Mouse (Mus musculus): Measurements from ENCODE around the gene St6galnac3. TPM values are rescaled to one million over a fixed set of nuclear protein-coding genes. Genes with fewer than 3 reads are reported as not detected.

St6galnac3 gene
- polyA plus RNA-seq, 1 experiment from 2014 or later = 27.2 TPM

GRCm38 (mm10) chr3:153706901-153707300 lies 18.1 kb downstream of the St6galnac3 start:
- H3K27me3 ChIP-seq = no peaks in the 10 kb centered on the region
- peaks cover 12% of the 10 kb centered on the region for H3K4me1 ChIP-seq (replicated peaks)
- H3K9ac ChIP-seq = no peak overlapping the region
- no peaks in the 10 kb centered on the region for H3K9me3 ChIP-seq
- no peak overlapping the region for H3K4me3 ChIP-seq
- H3K4me2 ChIP-seq = no peak overlapping the region
- no peak for ATAC-seq (ENCODE audit: low read depth)
- H3K27ac ChIP-seq (replicated peaks) = no peak overlapping the region
- H3K36me3 ChIP-seq = no peaks in the 10 kb centered on the region
- WGBS = 86% methylated on average over 1 of the region's 1 CpGs

GRCm38 (mm10) chr3:153701752-153702740 lies 22.9 kb downstream of the St6galnac3 start:
- peaks cover 28% of the 10 kb centered on the region for H3K4me1 ChIP-seq (replicated peaks)
- H3K9ac ChIP-seq = no peak overlapping the region
- peak; percentile 59; the same call in 1 of the 2 replicates for ATAC-seq (ENCODE audit: low read depth)

GRCm38 (mm10) chr3:153701172-153701571 lies 23.8 kb downstream of the St6galnac3 start:
- H3K27ac ChIP-seq (replicated peaks) = no peak overlapping the region
- ATAC-seq (ENCODE audit: low read depth) = no peak
- no peaks in the 10 kb centered on the region for H3K9me3 ChIP-seq
- no peaks in the 10 kb centered on the region for H3K27me3 ChIP-seq
- H3K36me3 ChIP-seq = no peaks in the 10 kb centered on the region
- no peak overlapping the region for H3K4me3 ChIP-seq
- H3K4me2 ChIP-seq = no peak overlapping the region
- peaks cover 28% of the 10 kb centered on the region for H3K4me1 ChIP-seq (replicated peaks)
- H3K9ac ChIP-seq = no peak overlapping the region
- WGBS = 75% methylated on average over 7 of the region's 7 CpGs

More at GRCm38 (mm10) chr3:153701752-153702740, 22.9 kb downstream of the St6galnac3 start:
- WGBS = 15% methylated on average over 15 of the region's 15 CpGs
- H3K4me2 ChIP-seq = no peak overlapping the region
- H3K36me3 ChIP-seq = no peaks in the 10 kb centered on the region
- H3K4me3 ChIP-seq = no peak overlapping the region
- no peaks in the 10 kb centered on the region for H3K27me3 ChIP-seq
- peak overlapping the region; percentile 38; the same call in 1 of the 2 replicates for H3K27ac ChIP-seq (replicated peaks)
- H3K9me3 ChIP-seq = no peaks in the 10 kb centered on the region

GRCm38 (mm10) chr3:153699086-153699485 lies 25.9 kb downstream of the St6galnac3 start:
- H3K9ac ChIP-seq = no peak overlapping the region
- no peaks in the 10 kb centered on the region for H3K9me3 ChIP-seq
- no peaks in the 10 kb centered on the region for H3K36me3 ChIP-seq
- 90% methylated on average over 8 of the region's 8 CpGs for WGBS
- no peak overlapping the region for H3K4me2 ChIP-seq
- no peaks in the 10 kb centered on the region for H3K27me3 ChIP-seq
- H3K4me1 ChIP-seq (replicated peaks) = peaks cover 28% of the 10 kb centered on the region
- H3K4me3 ChIP-seq = no peak overlapping the region
- H3K27ac ChIP-seq (replicated peaks) = no peak overlapping the region
- no peak for ATAC-seq (ENCODE audit: low read depth)

- Histone ChIP-seq H3K9ac (no peak overlapping the region), H3K4me1 (replicated peaks) (peaks cover 36% of the 10 kb centered on the region), H3K4me2 (no peak overlapping the region), H3K4me3 (no peak overlapping the region), H3K27ac (replicated peaks) (no peak overlapping the region), H3K36me3 (no peaks in the 10 kb centered on the region), H3K9me3 (no peaks in the 10 kb centered on the region), H3K27me3 (no peaks in the 10 kb centered on the region)
- no peak for ATAC-seq (ENCODE audit: low read depth)
- 47% methylated on average over 7 of the region's 7 CpGs for WGBS
These were observed 32.0 kb downstream of the St6galnac3 start for GRCm38 (mm10) chr3:153692978-153693377.

- H3K4me2 ChIP-seq = no peak overlapping the region
- WGBS = 73% methylated on average over 11 of the region's 11 CpGs
- peaks cover 36% of the 10 kb centered on the region for H3K4me1 ChIP-seq (replicated peaks)
- H3K27ac ChIP-seq (replicated peaks) = 0 out of 2 replicates have a peak overlapping the region, but pooled peaks have one; percentile 23
- no peaks in the 10 kb centered on the region for H3K27me3 ChIP-seq
- H3K36me3 ChIP-seq = no peaks in the 10 kb centered on the region
- no peak overlapping the region for H3K9ac ChIP-seq
- no peak overlapping the region for H3K4me3 ChIP-seq
- ATAC-seq (ENCODE audit: low read depth) = no peak
- H3K9me3 ChIP-seq = no peaks in the 10 kb centered on the region
These were observed 32.7 kb downstream of the St6galnac3 start for GRCm38 (mm10) chr3:153692206-153692813.

GRCm38 (mm10) chr3:153691537-153691936 lies 33.4 kb downstream of the St6galnac3 start:
- no peaks in the 10 kb centered on the region for H3K9me3 ChIP-seq
- H3K27me3 ChIP-seq = no peaks in the 10 kb centered on the region
- no peak overlapping the region for H3K27ac ChIP-seq (replicated peaks)
- H3K36me3 ChIP-seq = no peaks in the 10 kb centered on the region
- no peak overlapping the region for H3K4me2 ChIP-seq
- 65% methylated on average over 4 of the region's 4 CpGs for WGBS
- no peak for ATAC-seq (ENCODE audit: low read depth)
- H3K4me3 ChIP-seq = no peak overlapping the region
- H3K9ac ChIP-seq = no peak overlapping the region
- peaks cover 36% of the 10 kb centered on the region for H3K4me1 ChIP-seq (replicated peaks)

GRCm38 (mm10) chr3:153690553-153690952 lies 34.4 kb downstream of the St6galnac3 start:
- 74% methylated on average over 2 of the region's 2 CpGs for WGBS
- ATAC-seq (ENCODE audit: low read depth) = no peak
- no peak overlapping the region for H3K4me3 ChIP-seq
- no peaks in the 10 kb centered on the region for H3K36me3 ChIP-seq
- H3K4me2 ChIP-seq = no peak overlapping the region
- no peaks in the 10 kb centered on the region for H3K27me3 ChIP-seq
- H3K4me1 ChIP-seq (replicated peaks) = peaks cover 36% of the 10 kb centered on the region
- no peak overlapping the region for H3K9ac ChIP-seq
- no peaks in the 10 kb centered on the region for H3K9me3 ChIP-seq
- no peak overlapping the region for H3K27ac ChIP-seq (replicated peaks)

- Histone ChIP-seq H3K27me3 (no peaks in the 10 kb centered on the region), H3K27ac (replicated peaks) (no peak overlapping the region), H3K4me2 (no peak overlapping the region), H3K9me3 (no peaks in the 10 kb centered on the region), H3K36me3 (no peaks in the 10 kb centered on the region), H3K9ac (no peak overlapping the region), H3K4me3 (no peak overlapping the region), H3K4me1 (replicated peaks) (peaks cover 36% of the 10 kb centered on the region)
- ATAC-seq (ENCODE audit: low read depth) = no peak
- WGBS = 52% methylated on average over 11 of the region's 11 CpGs
These were observed 35.1 kb downstream of the St6galnac3 start for GRCm38 (mm10) chr3:153689793-153690291.

- no peak overlapping the region for H3K4me3 ChIP-seq
- 74% methylated on average over 5 of the region's 5 CpGs for WGBS
- H3K27ac ChIP-seq (replicated peaks) = no peak overlapping the region
- H3K4me1 ChIP-seq (replicated peaks) = peaks cover 32% of the 10 kb centered on the region
- H3K27me3 ChIP-seq = no peaks in the 10 kb centered on the region
- H3K9ac ChIP-seq = no peak overlapping the region
- H3K36me3 ChIP-seq = no peaks in the 10 kb centered on the region
- H3K4me2 ChIP-seq = no peak overlapping the region
- H3K9me3 ChIP-seq = no peaks in the 10 kb centered on the region
- ATAC-seq (ENCODE audit: low read depth) = no peak
These were observed 37.1 kb downstream of the St6galnac3 start for GRCm38 (mm10) chr3:153687896-153688295.

GRCm38 (mm10) chr3:153684909-153685308 lies 40.1 kb downstream of the St6galnac3 start:
- Histone ChIP-seq H3K4me2 (no peak overlapping the region), H3K4me3 (no peak overlapping the region), H3K9ac (no peak overlapping the region), H3K27ac (replicated peaks) (no peak overlapping the region), H3K4me1 (replicated peaks) (peaks cover 8% of the 10 kb centered on the region), H3K27me3 (no peaks in the 10 kb centered on the region), H3K9me3 (no peaks in the 10 kb centered on the region), H3K36me3 (no peaks in the 10 kb centered on the region)
- no peak for ATAC-seq (ENCODE audit: low read depth)
- WGBS = 90% methylated on average over 1 of the region's 1 CpGs

GRCm38 (mm10) chr3:153682303-153682702 lies 42.7 kb downstream of the St6galnac3 start:
- no peak overlapping the region for H3K27ac ChIP-seq (replicated peaks)
- no peak overlapping the region for H3K4me2 ChIP-seq
- no peaks in the 10 kb centered on the region for H3K27me3 ChIP-seq
- H3K9me3 ChIP-seq = no peaks in the 10 kb centered on the region
- ATAC-seq (ENCODE audit: low read depth) = no peak
- peaks cover 6% of the 10 kb centered on the region; the same call in 1 of the 2 replicates for H3K4me1 ChIP-seq (replicated peaks)
- H3K9ac ChIP-seq = no peak overlapping the region
- H3K4me3 ChIP-seq = no peak overlapping the region
- H3K36me3 ChIP-seq = no peaks in the 10 kb centered on the region
- WGBS = 96% methylated on average over 10 of the region's 10 CpGs

Measured in neural tube, embryonic 13.5 days (tissue).